15 mouse cellular contexts compared by ENCODE assay signal in the genomic region with DNA sequence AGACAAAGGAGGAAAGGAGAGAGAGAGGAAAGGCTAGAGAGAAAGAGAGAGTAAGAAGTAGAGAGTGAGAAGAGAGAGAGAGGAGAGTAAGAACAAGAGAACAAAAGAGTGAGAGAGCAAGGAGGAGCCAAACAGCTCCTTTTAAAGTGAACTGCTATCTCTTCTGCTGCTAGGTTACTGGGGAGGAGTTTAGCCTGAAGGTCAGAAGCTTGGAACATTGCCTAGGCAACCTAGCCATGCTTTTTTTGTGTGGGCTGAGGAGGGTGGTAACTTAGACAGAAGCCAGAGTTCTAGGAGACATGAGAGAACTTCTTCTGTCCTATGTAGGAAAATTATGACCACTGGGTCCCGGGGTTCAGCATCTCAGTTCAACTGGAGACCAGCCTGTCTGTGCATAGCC.
"Had no signal": no experiment of that assay in that cellular context is flagged by ENCODE, and none has a peak within 500 bp of the region (broad histone marks: within the 10 kb centered on the region; RNA-seq: fewer than 3 reads in every experiment).

No protein-coding gene starts in this region.

- H3K27me3 ChIP-seq: limb, embryonic 15.5 days; liver, embryonic 12.5 days; megakaryocyte, embryonic 14.5 days; midbrain, embryonic 15.5 days; neural tube, embryonic 12.5 days had no signal

- H3K36me3 ChIP-seq: limb, embryonic 15.5 days; liver, embryonic 12.5 days; midbrain, embryonic 15.5 days; neural tube, embryonic 12.5 days had no signal

- H3K4me3 ChIP-seq: limb, embryonic 15.5 days; liver, embryonic 12.5 days; megakaryocyte, embryonic 14.5 days; midbrain, embryonic 15.5 days; neural tube, embryonic 12.5 days had no signal

- H3K4me1 ChIP-seq: limb, embryonic 15.5 days; liver, embryonic 12.5 days; megakaryocyte, embryonic 14.5 days; midbrain, embryonic 15.5 days; neural tube, embryonic 12.5 days had no signal

- H3K27ac ChIP-seq: limb, embryonic 15.5 days; liver, embryonic 12.5 days; midbrain, embryonic 15.5 days; neural tube, embryonic 12.5 days had no signal

- H3K9me3 ChIP-seq: limb, embryonic 15.5 days; liver, embryonic 12.5 days; megakaryocyte, embryonic 14.5 days; midbrain, embryonic 15.5 days; neural tube, embryonic 12.5 days had no signal

- DNase-seq: kidney, adult 8-10 months; layer of hippocampus, postnatal 36 days; lung, embryonic 14.5 days; lung, postnatal 10 days; lung, postnatal 4 days; right cerebral cortex, postnatal 4 days; spleen, adult 18-20 months; thymus, adult 18-20 months; thymus, postnatal 14 days had no signal

- ATAC-seq: liver, embryonic 12.5 days; midbrain, embryonic 15.5 days had no signal

- H3K4me2 ChIP-seq: limb, embryonic 15.5 days; liver, embryonic 12.5 days; lung, embryonic 14.5 days; midbrain, embryonic 11.5 days; midbrain, embryonic 15.5 days; neural tube, embryonic 12.5 days had no signal

- H3K9ac ChIP-seq: limb, embryonic 15.5 days; liver, embryonic 12.5 days; lung, embryonic 14.5 days; midbrain, embryonic 15.5 days; neural tube, embryonic 12.5 days had no signal
